Mouse (Mus musculus): ENCODE results near the gene Lifr.

DNA sequence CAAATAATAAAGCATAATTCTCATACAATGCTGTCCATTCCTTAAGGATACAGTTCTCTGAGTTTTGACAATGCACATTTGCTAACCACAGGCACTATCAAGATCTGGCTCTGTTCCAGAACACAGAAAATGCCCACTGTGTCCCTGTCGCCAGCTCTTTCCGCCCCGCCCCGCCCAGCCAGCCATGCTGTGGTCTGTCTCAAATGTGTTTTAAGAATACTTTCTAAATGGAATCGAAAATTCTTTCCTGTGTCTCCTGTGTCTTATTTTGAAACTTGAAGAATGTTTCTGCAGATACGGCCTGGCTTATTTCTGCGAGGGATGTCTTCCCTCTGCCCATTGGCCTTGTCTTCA, 64.3 kb downstream of the Lifr start:
- TF ChIP-seq CTCF (conservative IDR thresholded peaks at IDR 0.05; ENCODE audit: low read length), result no peak
- no peak for TF ChIP-seq POU5F1 (IDR thresholded peaks at IDR 0.05; ENCODE audit: borderline replicate concordance, low read length)
- no peak for TF ChIP-seq NANOG (IDR thresholded peaks at IDR 0.05; ENCODE audit: borderline replicate concordance, low read length)
